In genomic region chr12:74534882-74535281, GRCm38 (mm10) we compare ENCODE assay signal across 31 mouse cellular contexts.
"Had no signal": no experiment of that assay in that cellular context is flagged by ENCODE, and none has a peak within 500 bp of the region (broad histone marks: within the 10 kb centered on the region; RNA-seq: fewer than 3 reads in every experiment).

No protein-coding gene starts in this region.

- H3K9ac ChIP-seq: limb, embryonic 12.5 days; limb, embryonic 13.5 days; limb, embryonic 15.5 days; liver, embryonic 12.5 days; liver, embryonic 13.5 days; liver, embryonic 14.5 days; liver, embryonic 15.5 days; liver, postnatal 0 days; lung, embryonic 14.5 days; lung, embryonic 15.5 days; midbrain, embryonic 12.5 days; midbrain, embryonic 13.5 days; midbrain, embryonic 15.5 days had no signal

- H3K4me3 ChIP-seq: limb, embryonic 10.5 days; limb, embryonic 12.5 days; limb, embryonic 13.5 days; limb, embryonic 15.5 days; liver, embryonic 12.5 days; liver, embryonic 13.5 days; liver, embryonic 15.5 days; lung, embryonic 15.5 days; megakaryocyte, embryonic 14.5 days; midbrain, embryonic 10.5 days; midbrain, embryonic 12.5 days; midbrain, embryonic 13.5 days; midbrain, embryonic 15.5 days; myocyte had no signal

- ATAC-seq: liver, embryonic 12.5 days; liver, postnatal 0 days; lung, postnatal 0 days; midbrain, embryonic 13.5 days; midbrain, embryonic 15.5 days; midbrain, embryonic 16.5 days had no signal

- H3K27me3 ChIP-seq: limb, embryonic 12.5 days; limb, embryonic 13.5 days; limb, embryonic 15.5 days; liver, embryonic 12.5 days; liver, embryonic 13.5 days; liver, embryonic 15.5 days; lung, embryonic 15.5 days; megakaryocyte, embryonic 14.5 days; midbrain, embryonic 12.5 days; midbrain, embryonic 13.5 days; midbrain, embryonic 15.5 days had no signal

- DNase-seq: left cerebral cortex, postnatal 4 days; liver; liver, embryonic 13.5 days; liver, postnatal 0 days; lung, adult 18-20 months; lung, adult 2 months; lung, embryonic 14.5 days; lung, postnatal 10 days; lung, postnatal 14 days; lung, postnatal 36 days; lung, postnatal 4 days; midbrain, embryonic 14.5 days had no signal

- H3K4me1 ChIP-seq: limb, embryonic 10.5 days; limb, embryonic 12.5 days; limb, embryonic 13.5 days; limb, embryonic 15.5 days; liver, embryonic 12.5 days; liver, embryonic 13.5 days; liver, embryonic 15.5 days; megakaryocyte, embryonic 14.5 days; midbrain, embryonic 10.5 days; midbrain, embryonic 12.5 days; midbrain, embryonic 13.5 days; midbrain, embryonic 15.5 days had no signal

- H3K36me3 ChIP-seq: limb, embryonic 10.5 days; limb, embryonic 12.5 days; limb, embryonic 13.5 days; limb, embryonic 15.5 days; liver, embryonic 12.5 days; liver, embryonic 13.5 days; liver, embryonic 15.5 days; lung, embryonic 15.5 days; midbrain, embryonic 10.5 days; midbrain, embryonic 12.5 days; midbrain, embryonic 13.5 days; midbrain, embryonic 15.5 days had no signal

- H3K9me3 ChIP-seq: limb, embryonic 10.5 days; limb, embryonic 12.5 days; limb, embryonic 13.5 days; limb, embryonic 15.5 days; liver, embryonic 12.5 days; liver, embryonic 13.5 days; liver, embryonic 15.5 days; lung, embryonic 15.5 days; midbrain, embryonic 10.5 days; midbrain, embryonic 12.5 days; midbrain, embryonic 13.5 days; midbrain, embryonic 15.5 days had no signal

- H3K4me2 ChIP-seq: limb, embryonic 12.5 days; limb, embryonic 13.5 days; limb, embryonic 15.5 days; liver, embryonic 11.5 days; liver, embryonic 12.5 days; liver, embryonic 13.5 days; liver, embryonic 15.5 days; lung, embryonic 14.5 days; lung, embryonic 15.5 days; midbrain, embryonic 11.5 days; midbrain, embryonic 12.5 days; midbrain, embryonic 13.5 days; midbrain, embryonic 15.5 days had no signal

- H3K27ac ChIP-seq: limb, embryonic 10.5 days; limb, embryonic 12.5 days; limb, embryonic 13.5 days; limb, embryonic 15.5 days; liver, embryonic 12.5 days; liver, embryonic 13.5 days; liver, embryonic 14.5 days; liver, embryonic 15.5 days; lung, embryonic 15.5 days; macrophage; midbrain, embryonic 10.5 days; midbrain, embryonic 12.5 days; midbrain, embryonic 13.5 days; midbrain, embryonic 15.5 days had no signal
